Mouse (Mus musculus): ENCODE data around the gene 3830406C13Rik. TPM values are rescaled to one million over a fixed set of nuclear protein-coding genes. Genes with fewer than 3 reads are reported as not detected.

Gene 3830406C13Rik
- polyA plus RNA-seq, 1 experiment from 2014 or later = 20.4 TPM

GRCm38 (mm10) chr14:12299171-12299570 is 15.2 kb downstream of the 3830406C13Rik start:
- H3K4me2 ChIP-seq (ENCODE audit: low read depth, low read length) = no peak overlapping the region
- no peak overlapping the region for H3K27ac ChIP-seq (ENCODE audit: low read depth)
- H3K27me3 ChIP-seq (ENCODE audit: insufficient read depth, low read length) = no peaks in the 10 kb centered on the region
- no peak for ATAC-seq
- DNase-seq = no peak
- H3K36me3 ChIP-seq (replicated peaks; ENCODE audit: insufficient read depth, low read length) = peaks cover 12% of the 10 kb centered on the region
- TF ChIP-seq CTCF (IDR thresholded peaks at IDR 0.05; ENCODE audit: low read depth) (no peak), EP300 (IDR thresholded peaks at IDR 0.05; ENCODE audit: low read depth) (no peak)
- no peak overlapping the region for H3K4me3 ChIP-seq (ENCODE audit: low read depth, low read length)
- H3K9me3 ChIP-seq (ENCODE audit: low read length) = no peaks in the 10 kb centered on the region
- H3K9ac ChIP-seq (replicated peaks) = no peak overlapping the region
- H3K4me1 ChIP-seq (ENCODE audit: insufficient read depth) = no peaks in the 10 kb centered on the region

GRCm38 (mm10) chr14:12299654-12300053 is 15.7 kb downstream of the 3830406C13Rik start:
- H3K27me3 ChIP-seq (ENCODE audit: insufficient read depth, low read length) = no peaks in the 10 kb centered on the region
- no peaks in the 10 kb centered on the region for H3K9me3 ChIP-seq (ENCODE audit: low read length)
- WGBS (ENCODE audit: insufficient replicate concordance) = 76% methylated on average over 6 of the region's 6 CpGs
- H3K4me3 ChIP-seq (ENCODE audit: low read depth, low read length) = no peak overlapping the region
- H3K9ac ChIP-seq (replicated peaks) = no peak overlapping the region
- no peak overlapping the region for H3K27ac ChIP-seq (ENCODE audit: low read depth)
- peaks cover 12% of the 10 kb centered on the region for H3K36me3 ChIP-seq (replicated peaks; ENCODE audit: insufficient read depth, low read length)
- no peaks in the 10 kb centered on the region for H3K4me1 ChIP-seq (ENCODE audit: insufficient read depth)
- DNase-seq (no peak), ATAC-seq (no peak)
- no peak overlapping the region for H3K4me2 ChIP-seq (ENCODE audit: low read depth, low read length)
- no peak for TF ChIP-seq CTCF (IDR thresholded peaks at IDR 0.05; ENCODE audit: low read depth)
- no peak for TF ChIP-seq EP300 (IDR thresholded peaks at IDR 0.05; ENCODE audit: low read depth)

GRCm38 (mm10) chr14:12300275-12300674 is 16.3 kb downstream of the 3830406C13Rik start:
- Histone ChIP-seq H3K9ac (replicated peaks) (no peak overlapping the region), H3K36me3 (replicated peaks; ENCODE audit: insufficient read depth, low read length) (peaks cover 12% of the 10 kb centered on the region)

GRCm38 (mm10) chr14:12300677-12301076 is 16.7 kb downstream of the 3830406C13Rik start:
- H3K4me1 ChIP-seq (ENCODE audit: insufficient read depth) = no peaks in the 10 kb centered on the region
- peaks cover 12% of the 10 kb centered on the region for H3K36me3 ChIP-seq (replicated peaks; ENCODE audit: insufficient read depth, low read length)
- no peaks in the 10 kb centered on the region for H3K9me3 ChIP-seq (ENCODE audit: low read length)
- no peaks in the 10 kb centered on the region for H3K27me3 ChIP-seq (ENCODE audit: insufficient read depth, low read length)
- ATAC-seq = no peak
- no peak for TF ChIP-seq EP300 (IDR thresholded peaks at IDR 0.05; ENCODE audit: low read depth)
- TF ChIP-seq CTCF (IDR thresholded peaks at IDR 0.05; ENCODE audit: low read depth) = peak; percentile 28; the same call in 1 of the 2 replicates
- WGBS (ENCODE audit: insufficient replicate concordance) = 73% methylated on average over 3 of the region's 3 CpGs
- DNase-seq = no peak
- no peak overlapping the region for H3K27ac ChIP-seq (ENCODE audit: low read depth)
- H3K4me3 ChIP-seq (ENCODE audit: low read depth, low read length) = no peak overlapping the region
- H3K4me2 ChIP-seq (ENCODE audit: low read depth, low read length) = no peak overlapping the region
- no peak overlapping the region for H3K9ac ChIP-seq (replicated peaks)

More at GRCm38 (mm10) chr14:12300275-12300674, 16.3 kb downstream of the 3830406C13Rik start:
- Histone ChIP-seq H3K27ac (ENCODE audit: low read depth) (no peak overlapping the region), H3K27me3 (ENCODE audit: insufficient read depth, low read length) (no peaks in the 10 kb centered on the region), H3K4me2 (ENCODE audit: low read depth, low read length) (no peak overlapping the region), H3K9me3 (ENCODE audit: low read length) (no peaks in the 10 kb centered on the region), H3K4me1 (ENCODE audit: insufficient read depth) (no peaks in the 10 kb centered on the region), H3K4me3 (ENCODE audit: low read depth, low read length) (no peak overlapping the region)
- ATAC-seq = no peak
- no peak for DNase-seq
- no peak for TF ChIP-seq CTCF (IDR thresholded peaks at IDR 0.05; ENCODE audit: low read depth)
- TF ChIP-seq EP300 (IDR thresholded peaks at IDR 0.05; ENCODE audit: low read depth) = no peak
- WGBS (ENCODE audit: insufficient replicate concordance) = 80% methylated on average over 4 of the region's 4 CpGs

GRCm38 (mm10) chr14:12303106-12303505 is 19.1 kb downstream of the 3830406C13Rik start:
- no peak overlapping the region for H3K4me3 ChIP-seq (ENCODE audit: low read depth, low read length)
- TF ChIP-seq CTCF (IDR thresholded peaks at IDR 0.05; ENCODE audit: low read depth) = no peak
- no peak for TF ChIP-seq EP300 (IDR thresholded peaks at IDR 0.05; ENCODE audit: low read depth)
- H3K4me1 ChIP-seq (ENCODE audit: insufficient read depth) = no peaks in the 10 kb centered on the region
- H3K4me2 ChIP-seq (ENCODE audit: low read depth, low read length) = no peak overlapping the region
- no peaks in the 10 kb centered on the region for H3K9me3 ChIP-seq (ENCODE audit: low read length)
- WGBS (ENCODE audit: insufficient replicate concordance) = 57% methylated on average over 2 of the region's 2 CpGs
- H3K36me3 ChIP-seq (replicated peaks; ENCODE audit: insufficient read depth, low read length) = peaks cover 8% of the 10 kb centered on the region
- DNase-seq (no peak), ATAC-seq (peak; percentile 41; the same call in 1 of the 2 replicates)
- H3K27ac ChIP-seq (ENCODE audit: low read depth) = no peak overlapping the region
- no peak overlapping the region for H3K9ac ChIP-seq (replicated peaks)
- H3K27me3 ChIP-seq (ENCODE audit: insufficient read depth, low read length) = no peaks in the 10 kb centered on the region

- peaks cover 28% of the 10 kb centered on the region for H3K27me3 ChIP-seq (ENCODE audit: insufficient read depth, low read length)
- H3K9ac ChIP-seq (replicated peaks) = no peak overlapping the region
- H3K4me2 ChIP-seq (ENCODE audit: low read depth, low read length) = no peak overlapping the region
- H3K4me3 ChIP-seq (ENCODE audit: low read depth, low read length) = no peak overlapping the region
- H3K9me3 ChIP-seq (ENCODE audit: low read length) = no peaks in the 10 kb centered on the region
- H3K27ac ChIP-seq (ENCODE audit: low read depth) = no peak overlapping the region
- H3K36me3 ChIP-seq (replicated peaks; ENCODE audit: insufficient read depth, low read length) = no peaks in the 10 kb centered on the region
- H3K4me1 ChIP-seq (ENCODE audit: insufficient read depth) = no peaks in the 10 kb centered on the region
- peak; percentile 44 for ATAC-seq
- WGBS (ENCODE audit: insufficient replicate concordance) = 60% methylated on average over 7 of the region's 7 CpGs
- TF ChIP-seq CTCF (IDR thresholded peaks at IDR 0.05; ENCODE audit: low read depth) (peak; percentile 50), EP300 (IDR thresholded peaks at IDR 0.05; ENCODE audit: low read depth) (no peak)
- no peak for DNase-seq
Observed at GRCm38 (mm10) chr14:12333622-12334021, 49.6 kb downstream of the 3830406C13Rik start.

GRCm38 (mm10) chr14:12334925-12335324 is 51.0 kb downstream of the 3830406C13Rik start:
- WGBS (ENCODE audit: insufficient replicate concordance) = 35% methylated on average over 7 of the region's 7 CpGs
- Histone ChIP-seq H3K4me1 (ENCODE audit: insufficient read depth) (no peaks in the 10 kb centered on the region), H3K4me3 (ENCODE audit: low read depth, low read length) (no peak overlapping the region), H3K4me2 (ENCODE audit: low read depth, low read length) (no peak overlapping the region), H3K36me3 (replicated peaks; ENCODE audit: insufficient read depth, low read length) (no peaks in the 10 kb centered on the region), H3K27ac (ENCODE audit: low read depth) (no peak overlapping the region), H3K27me3 (ENCODE audit: insufficient read depth, low read length) (peaks cover 41% of the 10 kb centered on the region), H3K9me3 (ENCODE audit: low read length) (no peaks in the 10 kb centered on the region), H3K9ac (replicated peaks) (no peak overlapping the region)
- no peak for ATAC-seq
- no peak for DNase-seq
- TF ChIP-seq CTCF (IDR thresholded peaks at IDR 0.05; ENCODE audit: low read depth) = no peak
- no peak for TF ChIP-seq EP300 (IDR thresholded peaks at IDR 0.05; ENCODE audit: low read depth)
